Mouse (Mus musculus): ENCODE measurements around the gene Apobr. TPM values are rescaled to one million over a fixed set of nuclear protein-coding genes. Genes with fewer than 3 reads are reported as not detected.

Apobr gene
- total RNA-seq, 2 experiments from 2014 or later, result 0.97 to 1.1 TPM

GRCm38 (mm10) chr7:126630824-126631518 lies 46.2 kb downstream of the Apobr start, which contains the start of gene Nupr1:
Gene Nupr1 (minus strand): TSS chr7:126630861.
- intact Hi-C loops (cut with DNase I), result no loop called here
- DNase-seq (ENCODE audit: extremely low spot score in 1 of 2, low spot score in 2 of 2), result no peak

- DNase-seq (ENCODE audit: extremely low spot score in 1 of 2, low spot score in 2 of 2), result no peak
- intact Hi-C loops (cut with DNase I), result no loop called here
Measured at GRCm38 (mm10) chr7:126632478-126632877, 47.7 kb downstream of the Apobr start.

GRCm38 (mm10) chr7:126635375-126635774 lies 50.6 kb downstream of the Apobr start:
- DNase-seq (ENCODE audit: extremely low spot score in 1 of 2, low spot score in 2 of 2), result no peak
- intact Hi-C loops (cut with DNase I), result no loop called here

- intact Hi-C loops (cut with DNase I), result loop anchor here (2.0 kb wide), 1 partner anchor 50 kb away; no protein-coding TSS in a partner anchor
- peak; percentile 18 to 36 for DNase-seq (ENCODE audit: extremely low spot score in 1 of 2, low spot score in 2 of 2)
Measured at GRCm38 (mm10) chr7:126636733-126637520, 52.2 kb downstream of the Apobr start.

Small RNAs within 50 kb of the gene (microRNA-seq; reads per million reads assigned to microRNA genes)
- gene Mir7059, result 23.6 reads per million, percentile 42 among the genes with 10 or more reads in this experiment

Other genes with a start within 250 kb of the Apobr start
- 1 to 10 TPM in 1 of 2 experiments, under 1 TPM in 1; 0.64 to 1.6 TPM for gene Lat, start 215.4 kb upstream of the Apobr start, total RNA-seq (2021)
- gene Spns1, start 207.5 kb upstream of the Apobr start, total RNA-seq (2021), result 10 to 100 TPM; 85.2 to 89.0 TPM
- 1 to 10 TPM; 8.0 to 8.2 TPM for gene Nfatc2ip, start 188.2 kb upstream of the Apobr start, total RNA-seq (2021)
- not detected for gene Cd19, start 170.1 kb upstream of the Apobr start, total RNA-seq (2021)
- 1 to 10 TPM; 8.7 to 8.8 TPM for gene Rabep2, start 156.2 kb upstream of the Apobr start, total RNA-seq (2021)
- gene Atp2a1, start 121.8 kb upstream of the Apobr start, total RNA-seq (2021), result under 1 TPM in 1 of 2 experiments, not detected in 1; 0.20 TPM
- 10 to 100 TPM; 68.3 to 68.6 TPM for gene Sh2b1, start 109.5 kb upstream of the Apobr start, total RNA-seq (2021)
- gene Tufm, start 97.6 kb upstream of the Apobr start, total RNA-seq (2021), result 100 to 1,000 TPM in 1 of 2 experiments, 10 to 100 TPM in 1; 81.6 to 103 TPM
- 100 to 1,000 TPM; 123 to 125 TPM for gene Atxn2l, start 81.5 kb upstream of the Apobr start, total RNA-seq (2021)
- gene Eif3c, start 18.5 kb upstream of the Apobr start, total RNA-seq (2021), result 100 to 1,000 TPM; 194 to 195 TPM
- gene Cln3, start 875 bp downstream of the Apobr start, total RNA-seq (2021), result 10 to 100 TPM; 21.2 to 22.1 TPM
- gene Il27, start 10.0 kb downstream of the Apobr start, total RNA-seq (2021), result not detected
- gene Nupr1, start 45.9 kb downstream of the Apobr start, total RNA-seq (2021), result 1 to 10 TPM; 8.7 to 8.9 TPM
- 10 to 100 TPM; 32.8 to 42.3 TPM for gene Sgf29, start 64.4 kb downstream of the Apobr start, total RNA-seq (2021)
- 1 to 10 TPM; 2.7 to 8.2 TPM for gene Sult1a1, start 91.5 kb downstream of the Apobr start, total RNA-seq (2021)
- gene Bola2, start 110.5 kb downstream of the Apobr start, total RNA-seq (2021), result 100 to 1,000 TPM; 118 to 124 TPM
- 10 to 100 TPM; 21.6 to 22.5 TPM for gene Slx1b, start 110.8 kb downstream of the Apobr start, total RNA-seq (2021)
- 100 to 1,000 TPM; 178 to 199 TPM for gene Coro1a, start 122.8 kb downstream of the Apobr start, total RNA-seq (2021)
- gene Mapk3, start 174.7 kb downstream of the Apobr start, total RNA-seq (2021), result 100 to 1,000 TPM; 260 to 263 TPM
- gene Gdpd3, start 181.4 kb downstream of the Apobr start, total RNA-seq (2021), result 1 to 10 TPM; 2.6 to 3.5 TPM
- gene Ypel3, start 192.0 kb downstream of the Apobr start, total RNA-seq (2021), result 100 to 1,000 TPM; 167 to 169 TPM
- under 1 TPM; 0.21 to 0.41 TPM for gene Tbx6, start 196.5 kb downstream of the Apobr start, total RNA-seq (2021)
- gene Ppp4c, start 207.6 kb downstream of the Apobr start, total RNA-seq (2021), result 10 to 100 TPM; 54.4 to 56.2 TPM
- 100 to 1,000 TPM; 135 to 141 TPM for gene Fam57b, start 212.7 kb downstream of the Apobr start, total RNA-seq (2021)
- gene 4930451I11Rik, start 246.7 kb downstream of the Apobr start, total RNA-seq (2021), result not detected

Measured in left cerebral cortex, postnatal 10 days (tissue).